Mouse (Mus musculus) kidney, postnatal 14 days (tissue): ENCODE measurements around the gene Anks1b.

Experiments
- DNase-seq: peaks from one replicate; pipeline ENCODE4 v3.0.0; 2022; ENCODE audit warnings: mixed read lengths

Anks1b gene

GRCm38 (mm10) chr10:90974491-90974890, 1101.2 kb downstream of the Anks1b start:
- DNase-seq: no peak

- no peak for DNase-seq
Measured at GRCm38 (mm10) chr10:90981811-90982210, 1108.5 kb downstream of the Anks1b start.

DNA sequence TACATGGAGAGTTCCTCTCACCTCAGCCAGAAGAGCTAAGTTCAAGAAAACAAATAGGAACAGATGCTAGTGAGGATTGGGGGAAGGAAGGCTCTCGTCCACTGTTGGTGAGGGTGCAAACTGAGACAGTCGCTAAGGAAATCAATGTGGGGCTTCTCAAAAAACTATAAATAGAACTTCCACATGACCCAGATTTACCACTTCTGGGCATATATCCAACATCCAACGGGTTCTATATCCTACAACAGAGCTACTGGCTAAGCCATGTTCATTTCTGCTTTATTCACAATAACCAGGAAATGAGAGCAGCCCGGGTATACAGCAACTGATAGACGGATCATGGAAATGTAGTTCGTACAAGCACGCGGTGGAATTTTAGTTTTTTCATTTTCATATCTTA, 1109.7 kb downstream of the Anks1b start:
- no peak for DNase-seq

- no peak for DNase-seq
Measured at GRCm38 (mm10) chr10:90990340-90990739, 1117.0 kb downstream of the Anks1b start.

- no peak for DNase-seq
Measured at GRCm38 (mm10) chr10:90992237-90992636, 1118.9 kb downstream of the Anks1b start.

GRCm38 (mm10) chr10:90993869-90994268, 1120.6 kb downstream of the Anks1b start:
- DNase-seq: no peak

DNA sequence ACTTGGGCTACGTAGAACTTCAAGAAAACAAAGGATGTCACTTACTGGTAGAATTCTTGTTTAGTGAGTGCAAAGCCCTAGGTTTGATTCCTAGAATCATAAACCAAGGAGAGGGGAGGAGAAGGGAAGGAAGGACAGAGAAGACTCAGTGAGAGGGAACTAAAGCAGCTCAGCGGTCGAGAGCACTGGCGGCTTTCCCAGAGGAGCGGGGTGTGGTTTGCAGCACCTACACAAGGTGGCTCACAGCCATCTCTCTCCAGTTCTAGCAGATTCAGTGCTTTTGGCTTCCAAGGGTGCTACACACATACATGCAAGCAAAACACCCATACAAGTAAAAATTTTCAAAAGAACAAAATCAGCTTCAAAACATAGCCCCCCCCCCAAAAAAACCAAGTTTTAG, 1126.6 kb downstream of the Anks1b start:
- DNase-seq: peak; percentile 11

GRCm38 (mm10) chr10:91001421-91001820, 1128.1 kb downstream of the Anks1b start:
- DNase-seq: peak; percentile 2

DNA sequence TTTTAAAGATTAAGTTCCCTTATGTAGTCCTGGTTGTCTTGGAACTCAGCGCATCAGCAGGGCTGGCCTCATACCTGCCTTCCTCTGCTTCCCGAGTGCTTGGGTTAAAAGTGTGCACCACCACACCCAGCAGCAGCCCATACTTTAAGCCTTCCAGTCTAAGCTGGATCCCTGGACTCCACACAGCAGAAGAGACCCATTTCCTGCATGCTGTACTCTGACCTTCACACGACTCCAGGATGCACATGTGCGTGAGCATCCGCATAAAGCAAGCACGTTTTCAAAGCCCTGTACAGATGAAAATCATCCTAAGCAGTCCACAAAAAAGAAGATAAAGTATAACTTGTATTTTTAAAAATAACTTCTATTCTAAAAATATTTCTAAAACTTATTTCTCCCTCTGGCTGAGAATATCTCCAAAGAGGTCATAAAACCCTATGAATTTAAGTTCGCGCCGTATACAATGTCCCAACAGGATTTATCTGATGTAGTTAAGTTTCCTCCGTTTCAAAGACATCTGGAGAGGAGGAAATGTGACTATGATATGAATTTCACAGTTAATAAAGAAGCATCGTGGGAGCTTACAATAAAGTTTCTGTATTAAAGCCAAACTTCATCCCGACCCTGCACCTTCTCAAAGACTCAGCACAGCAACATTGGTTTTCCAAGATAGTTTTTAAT, 1132.7 kb downstream of the Anks1b start:
- no peak for DNase-seq
